13 mouse cellular contexts compared by ENCODE assay signal in genomic region chr4:141746578-141747346, GRCm38 (mm10). TPM values are rescaled to one million over a fixed set of nuclear protein-coding genes. Genes with fewer than 3 reads are reported as not detected.
DNase-seq lines count a peak whose midpoint lies in the region; ATAC-seq and TF ChIP-seq lines count a peak whose summit lies in the region.
"Had no signal": no experiment of that assay in that cellular context is flagged by ENCODE, and none has a peak within 500 bp of the region (broad histone marks: within the 10 kb centered on the region; RNA-seq: fewer than 3 reads in every experiment).

Gene Agmat, plus strand, starts transcription at chr4:141746672.

- WGBS in heart, embryonic 10.5 days, result 25% methylated on average over 25 of the region's 25 CpGs
- WGBS in limb, embryonic 12.5 days, result 21% methylated on average over 25 of the region's 25 CpGs
- WGBS in forebrain, embryonic 14.5 days, result 25% methylated on average over 25 of the region's 25 CpGs

- no peaks in the 10 kb centered on the region for H3K9me3 ChIP-seq in heart, embryonic 10.5 days
- 0 out of 2 replicates have a peak, but pooled peaks cover 3% of the 10 kb centered on the region for H3K9me3 ChIP-seq in E14TG2a.4 (ENCODE audit: low read length)
- H3K9me3 ChIP-seq in limb, embryonic 12.5 days, result no peaks in the 10 kb centered on the region
- no peaks in the 10 kb centered on the region for H3K9me3 ChIP-seq in forebrain, embryonic 14.5 days (replicated peaks; ENCODE audit: control insufficient read depth, low read length)
- H3K9me3 ChIP-seq: hindbrain, embryonic 12.5 days had no signal

- H3K4me1 ChIP-seq in heart, embryonic 10.5 days, result peaks cover 35% of the 10 kb centered on the region
- H3K4me1 ChIP-seq in E14TG2a.4 (replicated peaks; ENCODE audit: low read depth, low read length), result peaks cover 47% of the 10 kb centered on the region
- H3K4me1 ChIP-seq in limb, embryonic 12.5 days (replicated peaks), result no peaks in the 10 kb centered on the region
- no peaks in the 10 kb centered on the region for H3K4me1 ChIP-seq in forebrain, embryonic 14.5 days (ENCODE audit: control insufficient read depth, insufficient read depth, low read length)

- ATAC-seq in granulocyte monocyte progenitor cell, adult 5-6 weeks (replicated peaks; ENCODE audit: poor library complexity, severe bottlenecking), result peak; percentile 17; the same call in 1 of the 2 replicates
- ATAC-seq in limb, embryonic 12.5 days (ENCODE audit: insufficient number of reproducible peaks, insufficient read depth, low FRiP score, low TSS enrichment, low read depth), result 0 out of 2 replicates have a peak, but pooled peaks have one; percentile 47
- ATAC-seq in forebrain, embryonic 14.5 days, result no peak

- H3K27me3 ChIP-seq in heart, embryonic 10.5 days (ENCODE audit: insufficient read depth, poor library complexity, severe bottlenecking), result peaks cover 7% of the 10 kb centered on the region; the same call in 1 of the 2 replicates
- no peaks in the 10 kb centered on the region; the same call in 1 of the 2 replicates for H3K27me3 ChIP-seq in E14TG2a.4 (ENCODE audit: insufficient read depth, low read length)
- peaks cover 7% of the 10 kb centered on the region; the same call in 1 of the 2 replicates for H3K27me3 ChIP-seq in limb, embryonic 12.5 days
- no peaks in the 10 kb centered on the region for H3K27me3 ChIP-seq in forebrain, embryonic 14.5 days (replicated peaks; ENCODE audit: control insufficient read depth, insufficient read depth, low read length)
- H3K27me3 ChIP-seq: hindbrain, embryonic 12.5 days had no signal

- DNase-seq in heart, embryonic 10.5 days (ENCODE audit: low spot score), result no peak
- DNase-seq in heart, postnatal 4 days, result no peak
- no peak for DNase-seq in testis, postnatal 14 days (ENCODE audit: low spot score)
- DNase-seq in left cerebral cortex, postnatal 10 days (ENCODE audit: extremely low spot score in 1 of 2, low spot score in 2 of 2), result no peak
- DNase-seq in forebrain, embryonic 14.5 days (ENCODE audit: low spot score), result no peak
- DNase-seq: cerebellum, postnatal 25 days; heart, adult 11 months; left cerebral cortex, postnatal 4 days; lung, postnatal 36 days had no signal

- no peak within 1 kb of the TSS for H3K9ac ChIP-seq in limb, embryonic 12.5 days (replicated peaks)
- no peak within 1 kb of the TSS for H3K9ac ChIP-seq in forebrain, embryonic 14.5 days (ENCODE audit: low read length)
- H3K9ac ChIP-seq: hindbrain, embryonic 12.5 days had no signal

- H3K4me2 ChIP-seq in limb, embryonic 12.5 days, result no peak within 1 kb of the TSS
- H3K4me2 ChIP-seq in forebrain, embryonic 14.5 days (ENCODE audit: low read length), result no peak within 1 kb of the TSS
- H3K4me2 ChIP-seq: hindbrain, embryonic 12.5 days had no signal

- H3K4me3 ChIP-seq in heart, embryonic 10.5 days, result 0 out of 2 replicates have a peak within 1 kb of the TSS, but pooled peaks have one; percentile 16
- H3K4me3 ChIP-seq in E14TG2a.4 (replicated peaks; ENCODE audit: low read length), result peak within 1 kb of the TSS; percentile 75
- no peak within 1 kb of the TSS for H3K4me3 ChIP-seq in limb, embryonic 12.5 days (replicated peaks)
- no peak within 1 kb of the TSS for H3K4me3 ChIP-seq in forebrain, embryonic 14.5 days (ENCODE audit: low read depth, low read length)
- H3K4me3 ChIP-seq: hindbrain, embryonic 12.5 days had no signal

- no peak for TF ChIP-seq CTCF in E14TG2a.4 (conservative IDR thresholded peaks at IDR 0.05; ENCODE audit: low read length)

- H3K36me3 ChIP-seq in heart, embryonic 10.5 days, result no peaks in the 10 kb centered on the region
- H3K36me3 ChIP-seq in E14TG2a.4 (ENCODE audit: insufficient read depth, low read length), result no peaks in the 10 kb centered on the region
- no peaks in the 10 kb centered on the region for H3K36me3 ChIP-seq in limb, embryonic 12.5 days
- H3K36me3 ChIP-seq in forebrain, embryonic 14.5 days (ENCODE audit: control insufficient read depth, insufficient read depth, low read length), result no peaks in the 10 kb centered on the region
- H3K36me3 ChIP-seq: hindbrain, embryonic 12.5 days had no signal

- peak within 1 kb of the TSS; percentile 56 for H3K27ac ChIP-seq in heart, embryonic 10.5 days
- no peak within 1 kb of the TSS for H3K27ac ChIP-seq in limb, embryonic 12.5 days
- H3K27ac ChIP-seq in forebrain, embryonic 14.5 days (ENCODE audit: low read depth, low read length), result no peak within 1 kb of the TSS
- H3K27ac ChIP-seq: hindbrain, embryonic 12.5 days had no signal

- intact Hi-C loops in left cerebral cortex, postnatal 10 days (cut with DNase I), result no loop called here

RNA-seq across cellular contexts. Expression of gene Agmat, which starts in this region (rescaled TPM):
- 1.2 and 3.5 TPM in 2 replicates for polyA plus RNA-seq in heart, embryonic 10.5 days (2016; fragmentation: Nextera tagmentation; extraction: Ambion mirVana)
- under 1 TPM; 0.43 to 0.57 TPM for total RNA-seq in heart, postnatal 4 days (2021)
- not detected in 2 replicates for total RNA-seq in granulocyte monocyte progenitor cell, adult 5-6 weeks (2014; fragmentation: Nextera tagmentation)
- not detected in 2 replicates for total RNA-seq in granulocyte monocyte progenitor cell, adult 5-6 weeks (2017)
- polyA plus RNA-seq in limb, embryonic 12.5 days (2016; fragmentation: Nextera tagmentation; extraction: Ambion mirVana), result not detected in 2 replicates
- total RNA-seq in left cerebral cortex, postnatal 10 days (2021), result under 1 TPM in 1 of 2 experiments, not detected in 1; 0.24 TPM
- not detected in 2 replicates for polyA plus RNA-seq in forebrain, embryonic 14.5 days (2014; fragmentation: Nextera tagmentation; extraction: Ambion mirVana)
- total RNA-seq: left cerebral cortex, postnatal 4 days had no signal
- polyA plus RNA-seq: hindbrain, embryonic 12.5 days had no signal

Comparison
In these comparisons a context has a peak if more than half of its experiments do, and no peak if none do; other contexts are left out.
1. Peak in ATAC-seq in granulocyte monocyte progenitor cell, adult 5-6 weeks; RNA of the gene not detected or under 1 TPM.
2. Peak in ATAC-seq in limb, embryonic 12.5 days; RNA of the gene not detected or under 1 TPM.
3. H3K4me3 ChIP-seq: peak in heart, embryonic 10.5 days (single experiment) and E14TG2a.4 (single experiment); none in limb, embryonic 12.5 days (single experiment) and forebrain, embryonic 14.5 days (single experiment).